Mouse (Mus musculus): ENCODE results near the gene Gm21976. TPM values are rescaled to one million over a fixed set of nuclear protein-coding genes. Genes with fewer than 3 reads are reported as not detected.

Gm21976 gene
- polyA plus RNA-seq, 1 experiment from 2014 or later, result not detected

- Histone ChIP-seq H3K4me3 (ENCODE audit: low read depth, low read length) (no peak overlapping the region), H3K9me3 (ENCODE audit: control insufficient read depth, low read length) (no peaks in the 10 kb centered on the region), H3K36me3 (ENCODE audit: control insufficient read depth, insufficient read depth, low read length) (no peaks in the 10 kb centered on the region), H3K27ac (replicated peaks) (no peak overlapping the region), H3K4me1 (replicated peaks; ENCODE audit: control insufficient read depth, insufficient read depth) (no peaks in the 10 kb centered on the region; the same call in 1 of the 2 replicates), H3K4me2 (replicated peaks; ENCODE audit: low read depth) (no peak overlapping the region), H3K9ac (ENCODE audit: low read length) (no peak overlapping the region), H3K27me3 (ENCODE audit: control insufficient read depth, insufficient read depth, low read length) (no peaks in the 10 kb centered on the region)
- TF ChIP-seq EP300 (optimal IDR thresholded peaks at IDR 0.05) (no peak), CTCF (IDR thresholded peaks at IDR 0.05; ENCODE audit: low read depth) (no peak)
- DNase-seq (ENCODE audit: low spot score) (no peak), ATAC-seq (ENCODE audit: low FRiP score, low TSS enrichment) (no peak)
- WGBS, result 90% methylated on average over 6 of the region's 6 CpGs
Observed at GRCm38 (mm10) chr13:98317911-98318310, 38.2 kb downstream of the Gm21976 start.

- H3K4me2 ChIP-seq (replicated peaks; ENCODE audit: low read depth), result no peak overlapping the region
- H3K9ac ChIP-seq (ENCODE audit: low read length), result no peak overlapping the region
- 81% methylated on average over 11 of the region's 11 CpGs for WGBS
- TF ChIP-seq CTCF (IDR thresholded peaks at IDR 0.05; ENCODE audit: low read depth), result no peak
- TF ChIP-seq EP300 (optimal IDR thresholded peaks at IDR 0.05), result no peak
- no peak overlapping the region for H3K4me3 ChIP-seq (ENCODE audit: low read depth, low read length)
- H3K36me3 ChIP-seq (ENCODE audit: control insufficient read depth, insufficient read depth, low read length), result no peaks in the 10 kb centered on the region
- H3K4me1 ChIP-seq (replicated peaks; ENCODE audit: control insufficient read depth, insufficient read depth), result no peaks in the 10 kb centered on the region
- H3K27me3 ChIP-seq (ENCODE audit: control insufficient read depth, insufficient read depth, low read length), result no peaks in the 10 kb centered on the region
- no peak overlapping the region for H3K27ac ChIP-seq (replicated peaks)
- no peak for ATAC-seq (ENCODE audit: low FRiP score, low TSS enrichment)
- no peak for DNase-seq (ENCODE audit: low spot score)
- H3K9me3 ChIP-seq (ENCODE audit: control insufficient read depth, low read length), result no peaks in the 10 kb centered on the region
Observed at GRCm38 (mm10) chr13:98325034-98325433, 45.3 kb downstream of the Gm21976 start.

GRCm38 (mm10) chr13:98332106-98332505 is 52.4 kb downstream of the Gm21976 start:
- no peak overlapping the region for H3K4me2 ChIP-seq (replicated peaks; ENCODE audit: low read depth)
- H3K27me3 ChIP-seq (ENCODE audit: control insufficient read depth, insufficient read depth, low read length), result no peaks in the 10 kb centered on the region
- DNase-seq (ENCODE audit: low spot score), result peak; percentile 42
- H3K4me3 ChIP-seq (ENCODE audit: low read depth, low read length), result no peak overlapping the region
- H3K36me3 ChIP-seq (ENCODE audit: control insufficient read depth, insufficient read depth, low read length), result no peaks in the 10 kb centered on the region
- H3K4me1 ChIP-seq (replicated peaks; ENCODE audit: control insufficient read depth, insufficient read depth), result no peaks in the 10 kb centered on the region
- 43% methylated on average over 2 of the region's 2 CpGs for WGBS
- no peaks in the 10 kb centered on the region for H3K9me3 ChIP-seq (ENCODE audit: control insufficient read depth, low read length)
- TF ChIP-seq EP300 (optimal IDR thresholded peaks at IDR 0.05) (no peak), CTCF (IDR thresholded peaks at IDR 0.05; ENCODE audit: low read depth) (peak; percentile 68)
- no peak for ATAC-seq (ENCODE audit: low FRiP score, low TSS enrichment)
- no peak overlapping the region for H3K27ac ChIP-seq (replicated peaks)
- no peak overlapping the region for H3K9ac ChIP-seq (ENCODE audit: low read length)

- TF ChIP-seq EP300 (optimal IDR thresholded peaks at IDR 0.05) (no peak), CTCF (IDR thresholded peaks at IDR 0.05; ENCODE audit: low read depth) (no peak)
- H3K27me3 ChIP-seq (ENCODE audit: control insufficient read depth, insufficient read depth, low read length), result no peaks in the 10 kb centered on the region
- H3K9me3 ChIP-seq (ENCODE audit: control insufficient read depth, low read length), result no peaks in the 10 kb centered on the region
- no peaks in the 10 kb centered on the region for H3K4me1 ChIP-seq (replicated peaks; ENCODE audit: control insufficient read depth, insufficient read depth)
- 81% methylated on average over 1 of the region's 1 CpGs for WGBS
- DNase-seq (ENCODE audit: low spot score), result no peak
- H3K36me3 ChIP-seq (ENCODE audit: control insufficient read depth, insufficient read depth, low read length), result no peaks in the 10 kb centered on the region
- no peak overlapping the region for H3K4me2 ChIP-seq (replicated peaks; ENCODE audit: low read depth)
- H3K27ac ChIP-seq (replicated peaks), result no peak overlapping the region
- ATAC-seq (ENCODE audit: low FRiP score, low TSS enrichment), result no peak
- H3K9ac ChIP-seq (ENCODE audit: low read length), result no peak overlapping the region
- no peak overlapping the region for H3K4me3 ChIP-seq (ENCODE audit: low read depth, low read length)
Observed at GRCm38 (mm10) chr13:98336205-98336604, 56.5 kb downstream of the Gm21976 start.

- ATAC-seq (ENCODE audit: low FRiP score, low TSS enrichment) (no peak), DNase-seq (ENCODE audit: low spot score) (no peak)
- no peak overlapping the region for H3K27ac ChIP-seq (replicated peaks)
- no peaks in the 10 kb centered on the region for H3K9me3 ChIP-seq (ENCODE audit: control insufficient read depth, low read length)
- no peak overlapping the region for H3K4me2 ChIP-seq (replicated peaks; ENCODE audit: low read depth)
- no peak for TF ChIP-seq EP300 (optimal IDR thresholded peaks at IDR 0.05)
- no peak for TF ChIP-seq CTCF (IDR thresholded peaks at IDR 0.05; ENCODE audit: low read depth)
- H3K9ac ChIP-seq (ENCODE audit: low read length), result no peak overlapping the region
- H3K36me3 ChIP-seq (ENCODE audit: control insufficient read depth, insufficient read depth, low read length), result no peaks in the 10 kb centered on the region
- no peaks in the 10 kb centered on the region for H3K27me3 ChIP-seq (ENCODE audit: control insufficient read depth, insufficient read depth, low read length)
- H3K4me3 ChIP-seq (ENCODE audit: low read depth, low read length), result no peak overlapping the region
- 67% methylated on average over 5 of the region's 5 CpGs for WGBS
- no peaks in the 10 kb centered on the region for H3K4me1 ChIP-seq (replicated peaks; ENCODE audit: control insufficient read depth, insufficient read depth)
Observed at GRCm38 (mm10) chr13:98340506-98340905, 60.8 kb downstream of the Gm21976 start.

- Histone ChIP-seq H3K9ac (ENCODE audit: low read length) (no peak overlapping the region), H3K36me3 (ENCODE audit: control insufficient read depth, insufficient read depth, low read length) (no peaks in the 10 kb centered on the region), H3K9me3 (ENCODE audit: control insufficient read depth, low read length) (no peaks in the 10 kb centered on the region), H3K4me1 (replicated peaks; ENCODE audit: control insufficient read depth, insufficient read depth) (peaks cover 2% of the 10 kb centered on the region; the same call in 1 of the 2 replicates), H3K27me3 (ENCODE audit: control insufficient read depth, insufficient read depth, low read length) (peaks cover 21% of the 10 kb centered on the region), H3K27ac (replicated peaks) (no peak overlapping the region), H3K4me3 (ENCODE audit: low read depth, low read length) (no peak overlapping the region), H3K4me2 (replicated peaks; ENCODE audit: low read depth) (no peak overlapping the region)
- TF ChIP-seq EP300 (optimal IDR thresholded peaks at IDR 0.05) (no peak), CTCF (IDR thresholded peaks at IDR 0.05; ENCODE audit: low read depth) (no peak)
- 82% methylated on average over 4 of the region's 4 CpGs for WGBS
- no peak for ATAC-seq (ENCODE audit: low FRiP score, low TSS enrichment)
- no peak for DNase-seq (ENCODE audit: low spot score)
Observed at GRCm38 (mm10) chr13:98349491-98349890, 69.8 kb downstream of the Gm21976 start.
